Mouse (Mus musculus) heart, postnatal 25 days (tissue): ENCODE results near the gene Zcchc2. TPM values are rescaled to one million over a fixed set of nuclear protein-coding genes. Genes with fewer than 3 reads are reported as not detected.

Experiments
- DNase-seq: peaks from one replicate; pipeline ENCODE4 v3.0.0; 2022; ENCODE audit warnings: low spot score
- intact Hi-C: fragments of 180-260 bp; cut with DNase I; formaldehyde crosslinking; loops from one replicate; pipeline ENCODE4 v1.15.1; 2025
- total RNA-seq, 2 experiments: library from RNA; stranded (reverse); gene quantifications; 2 replicates each; pipeline ENCODE4 v1.2.3; 2021

The Zcchc2 gene
- total RNA-seq, 2 experiments from 2014 or later: 8.2 to 8.5 TPM

DNA sequence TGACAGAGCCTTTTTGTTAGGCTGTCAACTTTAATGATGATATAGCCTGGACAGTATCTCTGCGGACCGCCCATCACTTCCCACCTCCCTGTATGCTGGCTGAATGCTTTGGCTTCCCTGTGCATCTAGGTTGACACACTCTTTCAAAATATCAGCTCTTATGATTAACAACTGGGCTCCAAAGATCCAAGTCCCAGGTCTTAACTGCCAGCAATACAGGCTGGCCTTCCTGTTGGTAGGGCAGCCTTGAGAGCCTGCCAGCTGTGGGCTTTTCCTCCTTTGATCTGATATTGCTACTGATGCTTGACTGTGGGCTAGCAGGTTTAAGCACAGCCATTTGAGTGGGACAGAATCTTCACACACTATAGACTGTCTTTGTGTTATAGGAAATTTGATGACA lies 74.5 kb downstream of the Zcchc2 start:
- no peak for DNase-seq
- intact Hi-C loops: loop anchor here (10.0 kb wide), 2 partner anchors 450 to 650 kb away; partner anchors contain the start of gene Bcl2

DNA sequence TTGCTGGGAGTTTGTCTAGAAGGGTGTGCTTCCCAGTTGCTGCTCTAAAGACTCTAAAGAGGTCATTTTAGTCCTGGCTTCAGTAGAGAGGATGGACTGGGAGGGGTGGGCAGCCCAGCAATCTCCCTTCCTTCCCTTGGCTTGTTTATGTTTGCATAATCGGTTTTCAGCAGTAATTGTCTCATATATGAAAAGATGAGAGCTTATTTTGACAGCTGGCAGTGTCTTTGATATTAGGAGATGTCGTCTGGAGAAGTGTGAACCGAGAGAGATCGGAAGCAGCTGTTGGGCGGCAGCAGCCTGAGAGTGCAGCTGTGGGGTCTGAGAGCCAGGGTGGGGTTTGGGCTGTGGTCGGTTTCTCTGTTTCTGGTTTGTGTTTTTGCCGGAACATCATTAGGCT lies 75.5 kb downstream of the Zcchc2 start:
- intact Hi-C loops: loop anchor here (10.0 kb wide), 2 partner anchors 449 to 649 kb away; partner anchors contain the start of gene Bcl2

DNA sequence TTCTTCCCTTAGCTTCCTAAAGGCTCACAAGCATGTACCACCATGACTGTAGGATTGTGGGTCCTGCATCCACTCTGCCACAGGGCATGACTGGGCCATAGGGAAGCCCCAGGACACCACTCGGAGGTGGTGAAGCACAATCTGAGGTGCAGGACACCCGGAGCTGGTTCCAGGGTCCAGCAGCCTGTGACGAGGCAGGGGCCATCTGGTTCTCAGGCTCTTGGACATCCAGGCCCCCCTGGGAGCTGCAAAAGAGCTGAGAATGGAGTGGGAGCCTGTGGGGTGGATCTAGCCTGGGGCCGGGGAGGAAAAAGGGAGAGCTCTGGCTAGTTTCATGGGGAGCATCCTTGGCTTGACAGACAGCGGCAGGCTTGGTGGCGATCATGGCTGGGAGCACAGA lies 77.1 kb downstream of the Zcchc2 start:
- DNase-seq: no peak
- intact Hi-C loops: loop anchor here (10.0 kb wide), 2 partner anchors 447 to 647 kb away; partner anchors contain the start of gene Bcl2

More for the DNA sequence above, 75.5 kb downstream of the Zcchc2 start:
- DNase-seq: no peak

DNA sequence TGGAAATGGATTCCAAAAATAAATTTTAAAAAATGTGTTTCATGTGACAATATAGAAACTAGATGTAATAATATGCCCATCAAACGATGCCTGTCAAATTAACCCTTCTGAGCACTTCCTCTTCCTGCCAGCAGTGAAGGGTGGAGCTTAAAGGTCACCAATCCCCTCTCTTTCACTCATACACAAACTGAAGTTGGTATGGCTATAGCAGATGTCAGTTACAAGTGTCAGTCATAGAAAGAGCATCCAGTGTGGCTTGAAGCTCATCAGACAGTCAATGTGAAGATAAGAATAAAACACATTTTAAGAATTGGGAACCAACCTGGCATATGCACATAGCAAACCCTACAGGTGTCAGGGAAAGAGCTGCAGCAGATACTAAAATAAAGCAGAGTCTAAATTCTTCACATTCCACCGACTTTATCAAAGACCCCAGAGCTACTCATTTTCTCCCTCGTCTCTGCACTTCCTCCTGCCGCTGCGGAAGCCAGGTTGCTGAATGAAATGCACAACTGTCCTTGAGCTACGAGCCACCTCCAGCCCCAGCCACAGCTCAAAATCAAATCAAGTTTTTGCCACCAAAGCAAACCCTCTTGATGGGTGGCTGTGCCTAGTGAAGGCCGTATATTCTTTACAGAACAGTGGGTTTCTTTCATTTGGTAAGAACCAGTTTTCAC lies 79.8 kb downstream of the Zcchc2 start:
- DNase-seq: no peak
- intact Hi-C loops: loop anchor here (10.0 kb wide), 2 partner anchors 445 to 645 kb away; partner anchors contain the start of gene Bcl2

DNA sequence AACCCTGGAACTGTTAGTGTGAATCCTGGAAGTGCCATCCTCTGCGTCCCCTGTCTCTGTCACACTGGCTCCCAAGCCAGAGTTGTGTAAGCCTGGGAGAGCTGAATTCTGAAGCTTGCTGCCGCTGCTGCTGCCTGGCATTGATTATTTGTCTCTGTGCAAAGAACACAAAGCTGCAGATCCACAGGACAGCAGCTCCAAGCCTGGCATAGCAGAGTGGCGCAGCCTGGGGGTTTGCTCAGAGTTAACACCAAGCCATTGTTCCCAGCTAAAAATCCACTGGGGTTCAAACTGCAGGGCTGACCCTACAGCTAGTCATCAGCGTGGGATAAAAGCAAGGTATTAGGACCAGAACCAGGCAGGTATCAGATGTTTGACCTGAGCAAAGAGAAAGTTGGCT lies 80.6 kb downstream of the Zcchc2 start:
- DNase-seq: no peak
- intact Hi-C loops: loop anchor here (1.0 kb wide), 2 partner anchors 99 to 324 kb away; no protein-coding TSS in a partner anchor

DNA sequence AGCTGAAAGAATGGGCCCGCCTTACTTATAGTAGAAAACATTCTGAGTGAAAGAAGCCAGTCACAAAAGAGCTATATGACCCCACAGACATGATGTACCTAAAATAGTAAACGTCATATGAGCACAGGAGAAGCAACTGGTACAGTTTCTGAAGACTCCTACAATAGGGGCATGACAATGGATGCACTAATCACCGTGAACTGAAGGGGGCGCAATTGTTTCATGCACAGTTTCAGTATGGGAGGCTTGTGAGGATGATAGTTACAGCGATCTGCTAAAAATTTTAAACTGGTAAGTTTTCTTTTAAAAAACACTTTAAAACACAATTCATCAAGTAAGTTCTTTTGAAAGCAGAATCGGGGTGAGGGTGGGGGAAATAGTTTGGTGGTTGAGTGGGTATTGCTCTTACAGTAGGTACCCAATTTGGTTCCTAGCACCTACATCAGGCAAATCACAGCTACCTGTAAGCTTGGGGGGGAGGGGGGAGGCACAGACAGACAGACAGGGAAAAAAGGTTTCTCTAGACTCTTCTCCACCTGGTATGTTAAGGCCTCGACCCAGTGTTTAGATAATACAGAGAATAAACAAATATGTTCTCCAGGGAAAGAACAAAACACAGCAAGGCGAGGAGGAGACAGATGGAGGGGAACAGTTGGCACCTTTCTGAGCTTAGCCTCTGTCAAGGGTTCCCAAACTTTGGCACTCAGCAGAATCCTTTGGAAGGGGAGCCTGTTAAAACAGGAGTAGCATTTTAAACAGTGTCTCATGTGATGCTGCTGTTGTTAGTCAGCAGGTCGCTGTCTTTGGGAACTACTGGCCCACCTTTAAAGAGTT lies 81.2 kb downstream of the Zcchc2 start:
- peak; percentile 31 for DNase-seq
- intact Hi-C loops: loop anchor here (1.0 kb wide), 2 partner anchors 99 to 324 kb away; no protein-coding TSS in a partner anchor

DNA sequence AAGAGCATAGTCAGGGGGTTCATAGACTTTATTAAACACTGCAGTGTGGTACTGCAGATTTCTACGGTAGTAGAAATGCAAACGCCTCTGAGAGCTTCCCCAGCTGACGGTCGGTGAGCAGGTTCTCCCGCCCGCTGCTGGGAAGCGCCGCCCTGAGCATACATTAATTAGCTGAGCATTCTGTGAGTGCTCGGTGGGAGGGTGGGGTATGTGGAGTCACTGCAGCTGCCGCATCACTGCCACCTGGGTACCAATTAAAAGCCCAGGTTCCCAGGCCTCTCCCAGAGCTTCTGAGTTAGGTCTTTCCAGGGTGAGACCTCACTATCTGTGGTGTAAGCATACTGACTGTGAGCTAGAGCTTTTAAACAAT lies 81.8 kb downstream of the Zcchc2 start:
- DNase-seq: no peak
- intact Hi-C loops: no loop called here

DNA sequence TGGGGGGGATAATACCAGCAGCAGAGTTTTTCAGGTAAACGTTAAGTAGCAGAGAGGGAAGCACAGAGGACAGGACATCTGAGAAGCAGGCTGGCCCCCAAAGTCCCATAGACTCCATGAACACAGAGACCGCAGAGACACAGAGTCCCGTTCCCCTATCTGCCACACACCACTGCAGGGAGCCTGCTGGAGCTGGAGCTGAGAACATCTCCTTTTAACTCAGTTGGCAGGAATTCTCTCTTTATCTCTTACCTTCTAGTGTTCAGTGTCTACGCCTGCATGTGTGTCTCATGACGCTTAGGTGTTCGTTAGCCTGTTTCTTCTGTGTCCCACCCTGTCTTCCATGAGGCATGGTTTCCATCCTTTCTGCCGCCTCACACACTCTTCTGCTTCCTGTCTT lies 83.0 kb downstream of the Zcchc2 start:
- DNase-seq: no peak
- intact Hi-C loops: no loop called here

DNA sequence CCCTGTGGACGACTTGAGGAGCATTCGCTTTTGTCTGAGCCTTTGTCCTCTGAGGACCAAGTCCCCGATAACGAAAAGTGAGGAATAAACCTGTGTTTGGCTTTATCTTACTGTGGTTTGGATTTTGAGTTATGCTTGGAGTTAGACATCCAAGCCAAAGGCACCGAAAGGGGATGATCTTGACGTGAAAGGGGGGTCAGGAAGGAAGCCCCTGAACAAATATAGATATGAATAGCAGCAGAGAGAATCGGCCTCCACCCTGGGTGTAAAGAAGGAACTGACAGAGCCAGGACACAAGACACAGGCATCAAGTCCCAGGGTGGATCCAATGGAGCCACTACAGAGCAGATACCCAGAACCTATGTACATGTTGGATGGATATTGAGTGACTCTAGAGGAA lies 83.9 kb downstream of the Zcchc2 start:
- DNase-seq: no peak
- intact Hi-C loops: no loop called here

DNA sequence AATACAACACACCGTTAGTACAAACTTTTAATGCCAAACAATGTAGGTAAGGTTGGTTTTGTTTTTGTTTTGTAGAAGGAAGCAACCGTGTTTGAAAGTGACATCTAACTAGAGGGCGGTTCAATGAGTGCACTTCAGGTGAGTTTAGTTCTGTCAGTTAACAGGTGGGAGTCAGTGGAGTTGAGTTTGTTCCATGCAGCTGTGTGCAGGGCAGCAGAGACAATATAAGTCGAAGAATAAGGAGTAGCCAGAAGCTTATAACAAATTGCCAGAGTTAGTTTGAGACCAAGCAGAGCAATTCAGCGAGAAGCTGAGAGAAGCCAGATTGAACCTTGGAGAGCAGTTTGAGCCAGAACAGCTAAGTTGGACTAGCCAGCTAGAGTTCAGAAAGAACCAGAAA lies 84.5 kb downstream of the Zcchc2 start:
- intact Hi-C loops: loop anchor here (5.0 kb wide), 1 partner anchor 58 kb away; no protein-coding TSS in a partner anchor

DNA sequence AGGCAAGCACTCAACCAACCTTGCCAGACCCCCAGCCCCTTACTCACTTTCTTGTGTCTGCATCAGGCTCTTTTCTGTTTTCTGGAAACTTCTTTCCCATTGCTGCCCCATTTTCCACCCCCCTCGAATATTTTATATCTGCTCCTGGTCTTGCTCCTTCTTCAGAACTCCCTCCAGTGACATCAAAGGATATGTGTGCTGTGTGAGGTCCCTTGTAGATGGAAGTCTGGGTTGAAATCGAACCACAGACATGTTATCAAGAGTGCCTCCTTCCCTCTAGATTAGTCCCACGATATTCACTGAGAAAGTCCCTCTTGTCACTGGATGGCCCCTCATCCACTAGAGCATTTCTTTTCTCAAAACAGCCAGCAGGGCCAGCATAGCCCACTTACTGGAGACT lies 86.4 kb downstream of the Zcchc2 start:
- intact Hi-C loops: loop anchor here (5.0 kb wide), 1 partner anchor 56 kb away; no protein-coding TSS in a partner anchor
- no peak for DNase-seq

More for the DNA sequence above, 84.5 kb downstream of the Zcchc2 start:
- DNase-seq: no peak

DNA sequence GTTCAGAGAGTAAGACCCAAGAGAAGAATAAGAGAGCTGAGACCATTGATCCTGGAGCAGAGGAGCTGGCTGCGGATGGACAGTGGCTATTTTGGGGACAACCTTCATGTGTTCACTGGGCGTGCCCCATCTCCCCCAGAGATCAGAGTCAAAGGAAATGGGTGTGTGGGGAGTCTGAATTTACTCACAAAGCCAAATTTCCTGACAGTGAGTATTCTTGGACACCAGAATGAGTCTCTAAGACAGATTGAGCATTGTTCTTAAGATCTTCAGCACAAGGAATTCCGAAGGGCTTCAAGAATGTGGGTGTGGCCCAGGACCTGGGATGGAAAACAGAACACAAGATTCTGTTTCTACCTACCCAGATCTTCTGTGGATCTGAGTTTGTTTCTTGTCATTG lies 87.0 kb downstream of the Zcchc2 start:
- intact Hi-C loops: loop anchor here (5.0 kb wide), 1 partner anchor 55 kb away; no protein-coding TSS in a partner anchor

More for the DNA sequence above, 87.0 kb downstream of the Zcchc2 start:
- peak; percentile 12 for DNase-seq

Other genes with a start within 250 kb of the Zcchc2 start
- gene Tnfrsf11a, start 209.7 kb upstream of the Zcchc2 start, total RNA-seq: 1 to 10 TPM; 1.9 to 2.0 TPM
- 10 to 100 TPM; 15.9 to 19.0 TPM for gene Phlpp1, start 181.3 kb downstream of the Zcchc2 start, total RNA-seq